Mouse (Mus musculus) adrenal gland, adult 8-10 months (tissue): ENCODE data around the gene Tiam2. TPM values are rescaled to one million over a fixed set of nuclear protein-coding genes. Genes with fewer than 3 reads are reported as not detected.
"Not testable (repeated sequence)": the region's sequence is repeated elsewhere in the genome, so short reads cannot be mapped to it uniquely, and the experiment has no call there.

Source experiments
- DNase-seq: peaks from one replicate; pipeline ENCODE4 v3.0.0; 2022
- total RNA-seq, 4 experiments: library from RNA; stranded (reverse); gene quantifications; 2 replicates each; pipeline ENCODE4 v1.2.4; 2022

Tiam2 gene
- total RNA-seq, 4 experiments from 2014 or later, result 17.3 to 46.1 (median 32.0) TPM

GRCm38 (mm10) chr17:3344872-3345271, 18.5 kb downstream of the Tiam2 start:
- DNase-seq, result no peak

DNA sequence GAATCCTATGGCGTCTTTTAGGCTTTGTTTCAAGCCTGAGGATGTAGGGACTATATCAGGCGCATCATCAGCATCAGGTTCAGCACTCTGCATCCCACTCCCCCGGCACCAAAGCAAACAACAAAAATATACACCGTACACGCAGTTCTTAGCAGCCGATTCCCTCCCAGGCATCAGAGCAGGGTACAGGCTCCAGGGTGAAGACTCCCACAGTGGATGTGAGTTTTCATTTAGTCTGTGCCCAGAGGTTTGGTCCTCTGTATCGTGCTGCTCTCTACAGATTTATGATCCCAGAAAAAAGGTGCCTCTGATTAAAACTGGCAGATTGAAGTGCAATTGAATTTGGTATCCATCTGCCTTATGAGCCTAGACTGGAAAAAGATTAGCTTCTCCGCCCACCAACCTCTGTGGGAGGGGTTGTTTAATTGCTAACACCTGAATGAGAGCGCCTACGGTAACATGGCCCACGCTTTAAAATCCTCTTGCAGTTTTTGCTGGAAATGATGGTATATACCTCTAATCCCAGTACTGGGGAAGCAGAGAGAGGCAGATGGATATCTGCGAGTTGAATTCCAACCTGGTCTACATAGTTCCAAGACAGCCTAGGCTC, 19.0 kb downstream of the Tiam2 start:
- DNase-seq, result no peak

DNA sequence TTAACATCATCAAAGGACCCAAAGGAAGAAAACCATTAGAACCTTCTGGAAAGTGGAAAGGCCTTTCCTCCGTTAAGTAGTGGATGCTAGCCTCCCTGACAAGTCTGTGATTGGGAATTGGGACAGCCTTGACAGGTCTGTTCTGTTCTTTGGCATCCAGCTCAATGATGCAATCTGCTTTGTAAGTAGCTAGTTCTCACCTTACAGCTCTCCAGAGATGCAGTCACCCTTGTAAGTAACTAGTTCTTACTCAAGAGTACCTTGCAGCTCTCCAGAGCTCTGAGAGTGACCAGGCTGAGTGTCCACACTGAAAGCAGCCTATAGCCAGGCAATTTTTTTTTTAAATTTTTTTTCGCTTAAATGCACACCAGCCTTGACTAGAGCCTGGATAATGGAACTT, 21.4 kb downstream of the Tiam2 start:
- DNase-seq, result no peak

DNA sequence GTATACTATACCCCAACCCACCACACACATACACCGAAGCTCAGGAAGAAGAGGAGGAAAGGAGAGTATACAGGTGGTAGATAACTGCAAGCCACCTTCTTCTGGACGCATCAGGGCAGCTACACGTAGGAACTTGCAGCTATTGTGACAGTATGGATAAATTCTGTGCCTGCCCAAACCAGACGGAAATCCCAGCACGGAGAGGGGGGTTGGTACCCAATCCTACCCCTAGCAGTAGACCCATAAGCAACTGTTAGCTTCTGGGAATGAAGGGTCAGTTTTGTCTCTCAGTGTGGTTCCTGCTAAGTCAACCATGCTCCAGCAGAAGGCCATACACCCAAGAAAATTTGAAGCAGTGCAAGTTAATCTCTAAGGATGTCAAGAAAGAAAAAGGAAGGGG, 23.0 kb downstream of the Tiam2 start:
- DNase-seq, result no peak

DNA sequence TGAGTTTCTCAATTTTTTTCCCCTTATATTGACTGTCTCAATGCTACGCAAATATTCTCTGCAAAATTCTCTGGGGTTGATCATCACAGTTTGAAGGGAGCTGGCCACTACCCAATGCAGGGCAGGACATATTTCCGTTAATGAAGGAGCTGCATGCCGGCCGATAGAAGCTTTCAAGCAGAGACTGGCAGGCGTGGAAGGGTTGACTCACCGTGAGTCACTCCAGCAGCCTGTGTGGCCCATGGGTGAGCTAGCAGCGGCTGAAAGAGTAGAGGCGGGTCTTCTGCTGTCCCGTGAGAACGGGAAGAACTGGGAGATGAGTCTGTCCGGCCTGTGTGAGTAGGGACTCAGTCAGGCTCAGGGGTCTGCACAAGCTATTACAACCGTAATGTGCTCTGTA, 23.6 kb downstream of the Tiam2 start:
- peak; percentile 71 for DNase-seq

GRCm38 (mm10) chr17:3350405-3350804, 24.0 kb downstream of the Tiam2 start:
- no peak for DNase-seq

- no peak for DNase-seq
Measured at GRCm38 (mm10) chr17:3351668-3352067, 25.3 kb downstream of the Tiam2 start.

GRCm38 (mm10) chr17:3353141-3353540, 26.8 kb downstream of the Tiam2 start:
- DNase-seq, result not testable (repeated sequence)

DNA sequence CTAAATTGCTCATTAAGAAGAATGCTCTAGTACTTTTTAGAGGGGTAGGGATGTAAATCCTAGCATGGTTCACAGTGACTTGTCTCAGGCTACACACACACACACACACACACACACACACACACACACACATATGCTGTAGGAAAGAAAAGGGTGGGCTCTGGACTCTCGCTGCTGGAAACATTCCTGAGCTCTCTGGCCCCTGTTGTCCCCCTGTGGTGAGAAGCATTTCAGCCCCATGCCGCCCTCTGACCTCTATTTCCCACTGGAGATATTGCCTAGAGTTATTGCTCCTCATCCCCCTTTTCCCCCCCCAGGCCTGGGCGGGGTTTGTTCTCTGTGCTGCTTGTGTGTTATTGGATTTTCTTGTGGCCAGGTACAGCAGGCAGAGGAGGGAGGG, 28.5 kb downstream of the Tiam2 start:
- no peak for DNase-seq

DNA sequence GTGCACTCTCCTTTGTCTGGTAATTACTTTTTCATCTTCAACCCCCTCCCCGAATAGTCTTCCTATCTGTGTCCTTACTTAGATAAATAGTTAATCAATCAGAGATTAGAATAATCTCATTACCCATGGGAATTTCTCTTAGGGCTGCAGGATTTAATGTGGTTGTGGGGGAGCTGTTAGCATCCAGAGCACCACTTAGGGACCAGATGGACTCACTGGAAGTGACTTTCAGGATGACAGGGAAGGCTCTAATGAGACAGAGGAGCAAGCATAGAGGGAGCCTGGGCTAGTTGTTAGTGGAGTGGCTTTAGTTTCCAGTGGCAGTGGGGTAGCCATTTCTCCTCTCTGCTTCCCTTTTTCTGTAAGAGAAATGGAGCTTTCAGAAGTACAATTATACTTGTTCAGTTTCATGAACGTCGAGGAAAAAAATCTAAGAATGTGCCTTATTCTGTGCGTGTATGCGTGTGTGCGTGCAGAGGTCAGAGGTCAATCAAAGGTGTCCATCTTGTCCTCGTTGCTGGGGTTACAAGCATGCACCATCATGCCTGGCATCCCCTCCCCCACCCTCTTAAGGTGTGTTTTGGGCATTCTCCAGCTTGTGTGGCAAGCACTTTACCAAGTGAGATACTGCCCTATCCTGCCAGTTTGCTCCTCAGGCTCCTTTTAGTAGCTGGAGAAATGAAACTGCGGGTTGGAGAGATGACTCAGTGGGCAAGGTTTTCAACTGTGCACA, 30.4 kb downstream of the Tiam2 start:
- no peak for DNase-seq

DNA sequence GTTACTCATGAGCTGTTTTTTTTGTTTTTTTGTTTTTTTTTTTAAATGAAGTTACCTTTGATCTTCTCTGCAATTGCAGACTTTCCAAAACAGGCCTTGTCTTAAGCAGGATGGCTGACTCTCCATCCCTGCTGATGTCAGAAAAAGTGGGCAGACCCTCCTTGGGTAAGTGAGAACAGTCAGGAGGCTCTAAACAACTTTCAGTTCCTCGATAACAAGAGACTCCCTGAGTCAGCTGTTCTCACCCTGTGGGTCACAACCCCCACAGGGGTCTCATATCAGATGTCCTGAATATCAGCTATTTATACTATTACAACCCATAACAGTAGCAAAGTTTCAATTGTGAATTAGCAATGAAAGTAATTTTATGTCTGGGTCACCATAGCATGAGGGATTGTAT, 33.9 kb downstream of the Tiam2 start:
- no peak for DNase-seq

- no peak for DNase-seq
Measured at GRCm38 (mm10) chr17:3361751-3362150, 35.4 kb downstream of the Tiam2 start.

DNA sequence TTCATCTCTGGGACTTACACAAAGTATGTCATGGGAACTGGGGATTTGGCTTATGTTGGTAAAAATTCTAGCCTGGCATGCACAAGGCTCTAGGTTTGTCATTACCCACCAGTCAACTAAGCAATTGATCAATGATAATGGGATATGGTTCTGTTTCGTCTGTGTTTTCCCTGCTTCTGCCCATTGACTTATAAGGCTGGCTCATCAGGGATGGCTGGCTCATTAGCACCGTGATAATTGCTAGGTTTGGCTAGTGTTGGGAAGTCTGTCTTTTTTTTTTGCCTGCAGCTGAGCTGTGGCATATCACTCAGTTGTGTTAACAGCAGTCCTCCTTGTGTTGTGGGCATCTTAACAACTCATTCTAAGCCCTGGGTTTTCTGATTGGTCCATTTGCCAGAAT, 36.8 kb downstream of the Tiam2 start:
- no peak for DNase-seq

DNA sequence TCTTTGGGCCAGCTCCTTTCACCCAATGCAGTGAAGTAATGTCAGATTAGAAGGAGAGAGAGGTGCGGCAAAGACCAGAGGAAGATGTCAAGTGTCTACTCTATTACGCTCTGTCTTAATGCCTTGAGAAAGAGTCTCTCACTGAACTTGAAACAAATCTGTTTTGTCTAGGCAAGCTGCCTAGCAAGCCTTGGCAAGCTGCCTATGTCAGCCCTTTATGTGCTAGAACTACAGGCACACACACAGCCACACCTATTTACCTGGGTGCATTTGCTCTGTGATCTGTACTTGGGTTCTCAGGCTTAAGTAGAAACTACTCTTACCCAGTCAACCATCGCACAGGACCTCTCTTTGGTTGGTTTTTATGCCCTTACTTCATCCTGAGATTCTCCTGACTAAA, 40.4 kb downstream of the Tiam2 start:
- no peak for DNase-seq

- no peak for DNase-seq
Measured at GRCm38 (mm10) chr17:3368386-3368785, 42.0 kb downstream of the Tiam2 start.

DNA sequence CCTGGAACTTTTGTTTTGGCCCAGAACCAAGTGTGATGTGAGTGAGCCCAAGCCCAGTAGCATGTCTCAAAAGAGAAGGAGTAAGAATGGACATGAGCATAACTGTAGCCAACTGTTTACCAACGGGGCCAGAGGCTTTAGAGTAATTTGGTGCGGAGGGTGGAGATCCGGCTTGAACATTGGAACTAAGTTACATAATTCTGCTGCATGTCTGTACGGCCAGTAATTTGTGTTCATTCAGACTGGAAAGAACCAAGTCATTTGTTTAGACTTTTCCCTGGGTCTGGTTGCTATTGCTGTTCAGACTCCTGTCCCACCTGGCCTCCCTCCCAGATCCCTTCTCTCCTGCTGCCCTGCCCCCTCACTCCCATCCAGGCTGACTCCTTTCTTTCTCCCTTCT, 43.3 kb downstream of the Tiam2 start:
- no peak for DNase-seq

- no peak for DNase-seq
Measured at GRCm38 (mm10) chr17:3378606-3379005, 52.2 kb downstream of the Tiam2 start.

GRCm38 (mm10) chr17:3379753-3380588, 53.6 kb downstream of the Tiam2 start:
- DNase-seq, result no peak

GRCm38 (mm10) chr17:3385391-3385790, 59.0 kb downstream of the Tiam2 start:
- no peak for DNase-seq

DNA sequence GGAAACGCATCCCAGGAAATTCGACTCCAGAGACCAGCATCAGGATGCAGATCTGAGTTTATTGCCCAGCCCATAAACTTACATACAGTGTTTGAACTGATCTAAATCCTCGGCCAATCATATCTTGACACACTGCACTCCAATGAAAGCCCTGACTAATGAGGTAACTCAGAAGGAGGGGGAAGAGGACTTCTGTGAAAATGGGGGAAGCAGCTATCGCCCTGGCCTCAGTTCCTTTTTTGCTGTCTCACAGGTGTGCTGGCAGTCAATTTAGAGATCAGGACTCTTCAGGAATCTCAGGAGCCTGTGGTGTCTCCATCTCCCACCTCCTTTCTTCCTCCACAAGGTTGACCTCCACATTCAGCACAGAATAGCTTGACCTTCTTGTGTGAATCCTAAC, 61.4 kb downstream of the Tiam2 start:
- DNase-seq, result no peak

DNA sequence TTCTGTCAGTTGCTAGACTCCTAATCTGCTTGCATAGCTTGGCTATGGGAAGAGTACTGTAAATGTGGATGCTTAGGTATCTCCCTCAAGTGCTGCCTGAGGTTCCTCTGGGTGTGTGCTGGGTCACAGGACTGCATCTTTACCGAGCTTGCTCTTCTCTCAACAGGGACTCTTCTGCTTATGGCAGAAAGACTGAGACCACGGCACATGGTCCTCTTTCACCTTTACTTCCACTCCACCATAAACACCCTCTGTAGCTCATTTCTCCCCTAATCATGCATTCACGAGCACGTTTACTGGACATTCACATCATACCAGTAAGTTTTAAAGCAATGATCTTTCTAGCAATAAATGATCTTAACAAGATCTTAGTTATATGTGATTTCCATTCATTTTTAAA, 63.4 kb downstream of the Tiam2 start:
- DNase-seq, result no peak

- no peak for DNase-seq
Measured at GRCm38 (mm10) chr17:3393981-3394380, 67.6 kb downstream of the Tiam2 start.

DNA sequence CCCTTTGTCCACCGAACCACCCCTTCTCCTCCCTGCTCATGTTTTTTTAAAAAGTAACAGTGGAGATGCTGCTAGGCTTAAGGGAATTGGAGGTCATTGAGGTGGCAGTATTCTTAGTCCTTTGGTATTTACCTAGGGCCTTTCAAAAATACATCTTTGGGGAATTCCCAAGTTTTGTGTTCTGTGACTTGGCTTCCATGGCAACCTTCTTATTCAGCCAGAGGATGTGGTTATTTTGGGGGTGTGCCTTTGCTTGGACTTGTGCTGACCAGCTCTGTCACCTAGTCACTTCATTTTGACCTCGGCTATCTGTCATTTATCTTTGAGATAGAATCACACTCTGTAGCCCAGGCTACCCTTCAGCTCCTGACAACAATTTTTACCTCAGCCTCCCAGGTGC, 68.6 kb downstream of the Tiam2 start:
- DNase-seq, result no peak

GRCm38 (mm10) chr17:3396881-3397281, 70.5 kb downstream of the Tiam2 start:
- no peak for DNase-seq
